Mouse (Mus musculus) layer of hippocampus, adult 2 months (tissue): ENCODE measurements at regions not wholly inside any gene's neighbourhood (a gene's known extent, or its start where the extent isn't known, plus 50 kb on each side); places are given as distances from the start of the nearest gene placed in this dataset.
"Not testable (repeated sequence)": the region's sequence is repeated elsewhere in the genome, so short reads cannot be mapped to it uniquely, and the experiment has no call there.

Experiments
- DNase-seq, 2 experiments: peaks; one replicate each; pipeline ENCODE4 v3.0.0; 2022; ENCODE audit warnings: low spot score in 2 of 2
- H3K27ac ChIP-seq: fragments of 200-600 bp; 2 replicates; pipeline ENCODE4 v1.8.1; 2022
- H3K4me3 ChIP-seq: fragments of 200-600 bp; 2 replicates; pipeline ENCODE4 v1.8.1; 2022; ENCODE audit warnings: mild to moderate bottlenecking
- CTCF ChIP-seq: fragments of 200-600 bp; conservative IDR thresholded peaks from 2 replicates; pipeline ENCODE4 v1.8.1; 2022; ENCODE audit warnings: antibody characterized with exemption, mild to moderate bottlenecking, moderate library complexity

- no peak overlapping the region for H3K27ac ChIP-seq
- DNase-seq, result no peak
- TF ChIP-seq CTCF, result no peak
These were observed 428.0 kb upstream of the Ercc4 start for GRCm38 (mm10) chr16:12681474-12681873.

GRCm38 (mm10) chr16:12685816-12686215 is 423.7 kb upstream of the Ercc4 start:
- no peak overlapping the region for H3K4me3 ChIP-seq
- DNase-seq, result no peak
- no peak for TF ChIP-seq CTCF
- no peak overlapping the region for H3K27ac ChIP-seq

More at GRCm38 (mm10) chr16:12681474-12681873, 428.0 kb upstream of the Ercc4 start:
- no peak overlapping the region for H3K4me3 ChIP-seq

GRCm38 (mm10) chr16:12691776-12692175 is 417.7 kb upstream of the Ercc4 start:
- Histone ChIP-seq H3K4me3 (no peak overlapping the region), H3K27ac (no peak overlapping the region)
- DNase-seq, result no peak
- TF ChIP-seq CTCF, result no peak

GRCm38 (mm10) chr16:12692739-12693292 is 416.7 kb upstream of the Ercc4 start:
- no peak for DNase-seq
- H3K27ac ChIP-seq, result no peak overlapping the region
- H3K4me3 ChIP-seq, result no peak overlapping the region
- no peak for TF ChIP-seq CTCF

GRCm38 (mm10) chr16:12693346-12693745 is 416.1 kb upstream of the Ercc4 start:
- H3K4me3 ChIP-seq, result no peak overlapping the region
- no peak for TF ChIP-seq CTCF
- no peak overlapping the region for H3K27ac ChIP-seq
- no peak for DNase-seq

GRCm38 (mm10) chr16:12694646-12695045 is 414.8 kb upstream of the Ercc4 start:
- no peak for TF ChIP-seq CTCF
- H3K4me3 ChIP-seq, result no peak overlapping the region
- no peak overlapping the region for H3K27ac ChIP-seq
- DNase-seq, result no peak

GRCm38 (mm10) chr16:12696939-12697621 is 412.4 kb upstream of the Ercc4 start:
- no peak overlapping the region for H3K27ac ChIP-seq
- no peak for TF ChIP-seq CTCF

GRCm38 (mm10) chr16:12699557-12699956 is 409.9 kb upstream of the Ercc4 start:
- H3K27ac ChIP-seq, result no peak overlapping the region
- no peak overlapping the region for H3K4me3 ChIP-seq
- no peak for TF ChIP-seq CTCF
- DNase-seq, result no peak

More at GRCm38 (mm10) chr16:12696939-12697621, 412.4 kb upstream of the Ercc4 start:
- peak in 1 of 2 experiments; percentile 8 for DNase-seq
- no peak overlapping the region for H3K4me3 ChIP-seq

GRCm38 (mm10) chr16:12700088-12700487 is 409.4 kb upstream of the Ercc4 start:
- no peak for TF ChIP-seq CTCF
- no peak for DNase-seq
- Histone ChIP-seq H3K27ac (no peak overlapping the region), H3K4me3 (no peak overlapping the region)

- TF ChIP-seq CTCF, result no peak
- DNase-seq, result no peak
These were observed 405.5 kb upstream of the Ercc4 start for GRCm38 (mm10) chr16:12703818-12704590.

GRCm38 (mm10) chr16:12706907-12707306 is 402.6 kb upstream of the Ercc4 start:
- no peak for TF ChIP-seq CTCF
- no peak for DNase-seq
- H3K4me3 ChIP-seq, result no peak overlapping the region
- H3K27ac ChIP-seq, result no peak overlapping the region

More at GRCm38 (mm10) chr16:12703818-12704590, 405.5 kb upstream of the Ercc4 start:
- H3K27ac ChIP-seq, result no peak overlapping the region
- H3K4me3 ChIP-seq, result no peak overlapping the region

GRCm38 (mm10) chr16:12721368-12721767 is 388.1 kb upstream of the Ercc4 start:
- not testable (repeated sequence) for DNase-seq, H3K27ac ChIP-seq, H3K4me3 ChIP-seq

- Histone ChIP-seq H3K27ac (no peak overlapping the region), H3K4me3 (no peak overlapping the region)
- DNase-seq, result no peak
- no peak for TF ChIP-seq CTCF
These were observed 383.4 kb upstream of the Ercc4 start for GRCm38 (mm10) chr16:12726043-12726442.

- not testable (repeated sequence) for H3K27ac ChIP-seq, H3K4me3 ChIP-seq, DNase-seq
These were observed 379.2 kb upstream of the Ercc4 start for GRCm38 (mm10) chr16:12730167-12730730.
